Mouse (Mus musculus) layer of hippocampus, adult 11-12 months (tissue): Measurements from ENCODE around the gene Sync.

Experiments
- DNase-seq: peaks from one replicate; pipeline ENCODE4 v3.0.0; 2022; ENCODE audit warnings: low spot score

Sync gene

GRCm38 (mm10) chr4:129303816-129304215 is 16.4 kb downstream of the Sync start:
- no peak for DNase-seq

DNA sequence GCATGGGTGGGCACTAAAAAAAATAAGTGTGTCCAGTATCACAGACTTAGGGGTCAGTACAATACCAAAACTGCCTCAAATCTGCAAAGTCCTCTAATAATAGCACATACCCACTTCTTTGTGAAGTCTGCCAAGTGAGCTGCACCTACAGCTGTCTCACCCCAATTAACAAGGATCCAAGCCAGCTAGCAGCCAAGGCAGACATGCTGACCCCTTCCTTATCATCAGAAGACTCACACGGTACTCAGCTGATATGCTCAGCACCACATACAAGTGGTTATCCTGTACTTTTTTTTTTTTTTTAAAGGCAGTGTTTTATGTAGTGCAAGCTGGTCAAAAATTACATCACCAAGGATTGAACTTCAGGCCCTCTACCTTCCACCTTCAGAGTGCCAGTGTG is 16.9 kb downstream of the Sync start:
- no peak for DNase-seq

- no peak for DNase-seq
Observed at GRCm38 (mm10) chr4:129307936-129308335, 20.5 kb downstream of the Sync start.

DNA sequence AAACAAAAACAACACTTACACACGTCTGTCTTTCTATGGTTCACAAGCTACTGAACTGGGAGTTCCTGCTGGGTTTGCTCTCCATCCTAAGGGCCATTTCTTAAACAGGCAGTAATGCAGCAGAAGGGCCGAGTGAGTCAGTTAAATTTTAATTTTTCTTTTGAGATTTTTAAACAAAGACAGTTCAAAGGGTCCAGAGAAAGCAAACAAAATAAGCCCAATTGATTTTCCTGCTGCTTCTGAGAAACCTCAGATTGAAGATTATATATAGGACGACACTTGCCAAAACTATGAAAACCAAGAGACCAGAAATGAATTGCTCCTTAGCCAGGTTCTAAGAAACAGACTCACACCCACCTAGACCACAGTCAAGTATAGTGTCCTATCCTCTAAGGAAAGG is 26.5 kb downstream of the Sync start:
- DNase-seq, result no peak

GRCm38 (mm10) chr4:129320876-129321275 is 33.5 kb downstream of the Sync start:
- no peak for DNase-seq

- DNase-seq, result no peak
Observed at GRCm38 (mm10) chr4:129322042-129322441, 34.6 kb downstream of the Sync start.

GRCm38 (mm10) chr4:129323491-129323890 is 36.1 kb downstream of the Sync start:
- DNase-seq, result no peak

DNA sequence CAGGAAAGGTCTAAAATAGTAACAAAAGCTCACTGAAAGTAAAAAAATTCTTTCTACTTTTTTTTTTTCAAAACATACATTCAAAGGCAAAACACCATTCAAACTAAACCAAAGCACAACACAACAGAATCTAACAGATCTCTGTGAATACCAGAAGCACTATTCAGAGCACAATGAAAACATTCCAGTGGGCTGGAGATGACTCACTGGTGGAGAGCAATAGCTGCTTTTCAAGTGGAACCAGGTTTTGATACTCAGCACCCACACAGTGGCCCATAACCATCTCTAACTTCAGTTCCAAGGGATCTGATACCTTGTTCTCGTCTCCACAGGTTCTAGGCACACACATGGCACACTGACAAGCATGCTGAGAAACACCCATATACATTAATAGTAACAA is 37.3 kb downstream of the Sync start:
- no peak for DNase-seq

- DNase-seq, result no peak
Observed at GRCm38 (mm10) chr4:129326191-129326590, 38.8 kb downstream of the Sync start.

DNA sequence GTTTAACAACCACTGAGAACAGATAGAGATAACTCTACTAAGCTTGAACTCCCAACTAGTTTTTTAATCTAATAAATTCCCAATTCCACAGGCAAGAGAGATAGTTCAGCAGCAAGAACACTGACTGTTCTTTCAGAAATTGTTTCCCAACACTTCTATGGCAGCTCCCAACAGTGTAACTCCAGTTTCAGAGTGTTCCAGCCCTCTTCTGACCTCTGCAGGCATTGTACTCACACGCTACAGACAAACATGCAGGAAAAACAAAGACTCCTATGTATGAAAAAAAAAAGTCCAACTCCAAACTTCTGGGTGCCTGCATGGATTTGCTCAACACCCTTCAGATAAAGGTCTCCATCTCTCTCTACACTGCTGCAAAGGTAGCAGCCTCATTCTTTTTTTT is 45.4 kb downstream of the Sync start:
- DNase-seq, result no peak

- DNase-seq, result no peak
Observed at GRCm38 (mm10) chr4:129334677-129335215, 47.3 kb downstream of the Sync start.

DNA sequence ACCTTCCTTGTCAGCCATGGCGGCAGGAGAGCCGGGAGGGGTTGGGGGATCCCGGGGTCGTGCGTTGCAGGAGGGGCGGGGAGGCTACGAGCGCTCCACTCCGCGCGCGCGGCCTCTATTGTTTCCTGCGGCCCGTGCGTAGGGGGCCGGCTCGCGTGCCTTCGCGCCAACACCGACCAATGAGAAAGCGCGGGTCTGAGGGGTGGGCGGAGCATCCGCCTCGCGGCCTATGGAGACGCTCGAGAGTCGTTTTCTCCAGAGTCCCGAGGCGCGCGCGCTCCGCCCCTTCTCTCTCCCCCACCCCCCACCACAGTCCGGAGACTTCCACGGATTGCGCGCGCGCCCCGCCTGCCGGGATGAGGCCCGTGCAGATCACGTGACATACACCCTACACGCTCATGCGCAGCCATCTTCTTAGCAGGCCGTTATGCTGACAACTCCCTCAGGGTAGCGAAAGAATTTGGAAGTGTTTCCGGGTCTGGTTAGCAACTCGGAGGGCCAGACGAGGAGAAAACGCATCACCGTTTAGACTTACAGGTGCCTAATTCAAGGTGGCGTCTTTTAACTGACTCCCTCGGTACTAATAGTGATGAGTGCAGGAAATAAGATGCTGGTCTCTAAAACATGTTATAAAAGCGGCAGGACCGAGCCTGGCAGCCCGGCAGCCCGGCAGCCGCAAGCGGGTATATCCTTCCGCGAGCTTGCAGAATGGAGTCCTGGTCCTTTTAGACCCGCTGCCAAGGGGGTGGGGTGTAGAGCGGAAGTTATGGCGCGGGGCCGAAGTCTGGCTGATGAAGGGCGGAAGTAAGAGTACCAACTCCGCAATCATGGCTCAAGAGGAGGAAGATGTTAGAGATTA is 48.0 kb downstream of the Sync start, which contains the start of the genes Rbbp4 and Zbtb8os:
Gene Rbbp4 (minus strand): TSS at position 155 of the 859 bp plus-strand sequence.
Gene Zbtb8os (plus strand): TSS at position 480 of the 859 bp plus-strand sequence.
- DNase-seq, result peak; percentile 97

GRCm38 (mm10) chr4:129336291-129336690 is 48.9 kb downstream of the Sync start:
- DNase-seq, result no peak

GRCm38 (mm10) chr4:129339743-129340142 is 52.3 kb downstream of the Sync start:
- DNase-seq, result no peak

- no peak for DNase-seq
Observed at GRCm38 (mm10) chr4:129341888-129342287, 54.5 kb downstream of the Sync start.

- no peak for DNase-seq
Observed at GRCm38 (mm10) chr4:129342705-129343104, 55.3 kb downstream of the Sync start.

GRCm38 (mm10) chr4:129346481-129347154 is 59.2 kb downstream of the Sync start:
- peak; percentile 57 for DNase-seq

DNA sequence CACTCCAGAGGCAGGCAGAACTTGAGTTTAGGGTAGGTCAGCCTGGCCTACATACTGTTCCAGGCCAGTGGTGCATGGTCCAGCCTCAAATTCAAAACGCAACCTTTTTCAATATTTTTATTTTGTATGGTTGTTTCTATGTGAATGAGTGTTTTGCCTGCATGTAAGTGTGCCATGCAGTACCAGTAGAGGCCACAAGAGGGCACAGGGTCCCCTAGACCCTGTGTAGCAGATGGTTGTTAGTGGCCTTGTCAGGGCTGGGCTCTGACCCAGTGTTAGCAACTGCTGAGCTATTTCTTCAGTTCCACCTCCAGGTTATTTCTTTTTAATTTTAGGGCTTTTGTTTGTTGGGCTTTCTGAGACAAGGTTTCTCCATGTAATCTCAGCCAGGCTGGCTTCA is 63.2 kb downstream of the Sync start:
- DNase-seq, result peak; percentile 80

DNA sequence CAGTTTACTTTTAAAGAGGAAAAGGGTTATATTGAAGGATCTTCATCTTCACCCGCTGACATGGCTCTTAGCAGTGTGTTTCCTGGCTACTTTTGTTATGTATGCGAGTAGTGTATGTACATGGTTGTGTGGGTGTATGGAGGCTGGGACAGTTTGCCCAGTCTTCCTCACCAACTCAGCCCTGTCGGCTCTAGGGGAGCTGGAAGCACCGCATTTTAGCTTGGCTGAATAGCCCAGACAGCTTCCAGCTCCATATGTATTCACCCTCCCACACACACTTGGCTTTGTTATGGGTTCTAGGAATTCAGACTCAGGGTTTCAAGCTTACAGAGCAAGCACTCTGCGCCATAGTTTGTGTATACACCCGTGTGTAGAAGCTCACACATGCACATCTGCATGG is 63.7 kb downstream of the Sync start:
- DNase-seq, result peak; percentile 65

DNA sequence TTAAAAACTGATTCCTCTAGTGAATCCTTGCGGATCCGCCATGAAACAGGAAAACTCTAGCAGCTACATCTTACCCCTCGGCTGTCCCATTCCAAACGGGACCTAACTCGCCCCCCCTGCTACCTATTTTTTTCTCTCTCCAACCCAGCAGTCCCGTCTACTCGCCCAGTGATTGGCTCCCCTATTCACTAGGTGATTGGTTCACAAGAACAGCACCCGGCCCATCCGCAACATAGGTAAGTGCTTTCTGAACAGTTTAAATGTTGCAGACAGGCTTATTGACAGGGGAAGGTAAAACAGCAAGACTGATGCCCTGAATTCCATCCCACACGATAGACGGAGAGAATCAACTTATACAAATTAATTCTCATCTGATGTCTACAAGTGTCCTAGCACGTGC is 65.8 kb downstream of the Sync start:
- DNase-seq, result no peak

DNA sequence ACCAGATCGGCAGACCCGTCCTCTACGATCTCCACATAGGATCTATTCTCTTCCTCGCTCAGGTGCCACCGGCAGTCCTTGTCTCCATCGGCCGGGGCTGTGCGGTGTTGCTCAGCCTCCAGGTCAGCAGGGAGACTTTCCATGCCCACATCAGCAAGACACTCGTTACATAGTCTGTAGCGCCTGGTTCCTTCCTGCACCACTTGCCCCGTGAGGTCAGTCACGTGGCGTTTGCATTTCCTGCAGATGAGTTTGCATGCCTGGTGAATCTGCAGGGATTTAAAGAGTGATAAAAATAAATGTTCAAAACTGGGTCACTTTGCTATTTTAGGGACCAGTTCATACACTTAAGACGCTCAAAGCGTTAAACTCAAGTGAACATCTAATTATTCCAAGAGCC is 66.8 kb downstream of the Sync start:
- no peak for DNase-seq

- no peak for DNase-seq
Observed at GRCm38 (mm10) chr4:129357613-129358163, 70.3 kb downstream of the Sync start.
